Mouse (Mus musculus): ENCODE data around the gene Nanos2. TPM values are rescaled to one million over a fixed set of nuclear protein-coding genes. Genes with fewer than 3 reads are reported as not detected.

The Nanos2 gene
- polyA plus RNA-seq (2015; fragmentation: Nextera tagmentation; extraction: Ambion mirVana), result not detected in 2 replicates

DNA sequence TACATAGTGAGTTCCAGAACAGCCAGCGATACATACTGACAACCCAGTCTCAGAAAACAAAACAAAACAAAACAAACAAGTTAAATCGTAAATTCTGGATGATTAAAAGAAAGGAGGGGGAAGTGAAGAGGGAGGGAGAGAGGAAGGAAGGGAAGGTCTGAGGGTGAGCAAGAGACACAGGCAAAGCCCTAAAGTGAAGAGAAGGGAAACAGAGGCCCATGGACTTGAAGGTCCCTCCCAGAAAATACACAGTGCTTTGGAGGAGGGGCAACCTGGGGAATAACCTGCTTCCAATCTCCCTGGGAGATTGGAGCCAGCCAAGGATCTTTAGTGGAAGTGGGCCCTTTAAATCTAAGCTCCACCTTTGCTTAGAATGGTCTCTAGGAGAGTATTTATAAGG lies at the start of gene Nanos2:
Nanos2 (plus strand) TSS at position 301 of the 400 bp plus-strand sequence.
- Histone ChIP-seq H3K4me3 (no peak within 1 kb of the TSS), H3K4me1 (peaks cover 20% of the 10 kb centered on the region), H3K4me2 (no peak within 1 kb of the TSS), H3K36me3 (no peaks in the 10 kb centered on the region), H3K27ac (no peak within 1 kb of the TSS), H3K9ac (no peak within 1 kb of the TSS), H3K27me3 (peaks cover 18% of the 10 kb centered on the region), H3K9me3 (no peaks in the 10 kb centered on the region)
- no peak for ATAC-seq (ENCODE audit: borderline replicate concordance, extremely low read depth, low FRiP score, low TSS enrichment)
- WGBS, result 51% methylated on average over 2 of the region's 2 CpGs

DNA sequence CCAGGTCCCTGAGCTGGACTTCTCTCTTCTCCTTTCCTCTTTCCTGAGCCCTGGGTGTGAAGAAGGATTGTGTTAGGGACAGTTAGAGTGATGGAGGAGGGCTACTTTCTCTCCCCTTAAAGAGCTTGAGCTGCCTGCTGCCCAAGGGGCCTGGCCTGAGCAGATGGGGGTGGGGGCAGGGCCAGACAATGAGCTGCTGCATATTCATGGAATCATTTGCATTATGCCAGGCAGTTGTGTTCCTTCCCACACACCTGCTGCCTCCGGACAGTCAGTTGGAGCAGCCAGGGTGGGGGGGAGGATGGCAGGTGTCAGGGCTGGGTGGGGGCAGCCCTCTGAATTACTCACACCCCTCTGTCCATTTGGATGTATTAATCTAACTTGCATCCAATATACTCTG lies 44.8 kb upstream of the Nanos2 start:
- Histone ChIP-seq H3K4me3 (no peak overlapping the region), H3K36me3 (no peaks in the 10 kb centered on the region), H3K9me3 (no peaks in the 10 kb centered on the region), H3K27me3 (no peaks in the 10 kb centered on the region), H3K4me1 (no peaks in the 10 kb centered on the region), H3K4me2 (no peak overlapping the region), H3K9ac (no peak overlapping the region), H3K27ac (no peak overlapping the region)
- no peak for ATAC-seq (ENCODE audit: borderline replicate concordance, extremely low read depth, low FRiP score, low TSS enrichment)
- 29% methylated on average over 1 of the region's 1 CpGs for WGBS

DNA sequence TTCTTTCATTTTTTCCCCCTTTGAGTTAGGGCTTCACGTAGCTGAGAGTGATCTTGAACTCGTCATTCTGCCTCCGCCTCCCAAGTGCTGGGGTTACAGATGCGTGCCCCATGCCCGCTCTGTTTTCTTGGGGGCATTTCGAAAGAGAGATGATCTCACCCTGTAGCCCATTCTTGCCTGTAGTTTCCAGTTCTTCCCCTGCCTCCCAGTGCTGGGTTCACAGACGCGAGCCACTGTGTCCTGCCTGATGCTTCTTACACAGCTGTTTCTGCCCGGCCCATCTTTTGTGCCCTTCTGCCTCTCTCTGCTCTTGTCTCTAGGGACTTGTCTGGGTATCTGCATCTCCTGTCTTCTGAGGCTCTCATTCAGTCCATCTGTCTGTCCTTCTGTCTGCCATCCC lies 44.4 kb upstream of the Nanos2 start:
- no peaks in the 10 kb centered on the region for H3K4me1 ChIP-seq
- H3K36me3 ChIP-seq, result no peaks in the 10 kb centered on the region
- H3K27ac ChIP-seq, result no peak overlapping the region
- no peak overlapping the region for H3K4me3 ChIP-seq
- no peak for ATAC-seq (ENCODE audit: borderline replicate concordance, extremely low read depth, low FRiP score, low TSS enrichment)
- H3K9ac ChIP-seq, result no peak overlapping the region
- H3K4me2 ChIP-seq, result no peak overlapping the region
- no peaks in the 10 kb centered on the region for H3K9me3 ChIP-seq
- 60% methylated on average over 9 of the region's 9 CpGs for WGBS
- no peaks in the 10 kb centered on the region for H3K27me3 ChIP-seq

GRCm38 (mm10) chr7:18948151-18948550 lies 39.0 kb upstream of the Nanos2 start:
- no peak overlapping the region for H3K4me3 ChIP-seq
- no peak overlapping the region for H3K9ac ChIP-seq
- no peaks in the 10 kb centered on the region for H3K27me3 ChIP-seq
- peak overlapping the region; percentile 26; the same call in 1 of the 2 replicates for H3K27ac ChIP-seq
- no peaks in the 10 kb centered on the region for H3K9me3 ChIP-seq
- ATAC-seq (ENCODE audit: borderline replicate concordance, extremely low read depth, low FRiP score, low TSS enrichment), result peak; percentile 55
- no peaks in the 10 kb centered on the region for H3K36me3 ChIP-seq
- 54% methylated on average over 6 of the region's 6 CpGs for WGBS
- H3K4me1 ChIP-seq, result 0 out of 2 replicates have a peak, but pooled peaks cover 6% of the 10 kb centered on the region
- H3K4me2 ChIP-seq, result no peak overlapping the region

GRCm38 (mm10) chr7:18949781-18950522 lies 37.2 kb upstream of the Nanos2 start:
- no peaks in the 10 kb centered on the region for H3K9me3 ChIP-seq
- no peak overlapping the region for H3K9ac ChIP-seq
- no peak overlapping the region for H3K27ac ChIP-seq
- no peak overlapping the region for H3K4me3 ChIP-seq
- H3K4me2 ChIP-seq, result no peak overlapping the region
- ATAC-seq (ENCODE audit: borderline replicate concordance, extremely low read depth, low FRiP score, low TSS enrichment), result no peak
- H3K4me1 ChIP-seq, result 0 out of 2 replicates have a peak, but pooled peaks cover 6% of the 10 kb centered on the region
- no peaks in the 10 kb centered on the region for H3K36me3 ChIP-seq
- 27% methylated on average over 12 of the region's 12 CpGs for WGBS
- H3K27me3 ChIP-seq, result no peaks in the 10 kb centered on the region

- H3K9me3 ChIP-seq, result no peaks in the 10 kb centered on the region
- H3K4me2 ChIP-seq, result no peak overlapping the region
- no peak overlapping the region for H3K27ac ChIP-seq
- WGBS, result 25% methylated on average over 18 of the region's 18 CpGs
- ATAC-seq (ENCODE audit: borderline replicate concordance, extremely low read depth, low FRiP score, low TSS enrichment), result no peak
- no peaks in the 10 kb centered on the region for H3K36me3 ChIP-seq
- no peak overlapping the region for H3K4me3 ChIP-seq
- H3K27me3 ChIP-seq, result no peaks in the 10 kb centered on the region; the same call in 1 of the 2 replicates
- 0 out of 2 replicates have a peak, but pooled peaks cover 6% of the 10 kb centered on the region for H3K4me1 ChIP-seq
- no peak overlapping the region for H3K9ac ChIP-seq
Measured at GRCm38 (mm10) chr7:18950523-18951315, 36.5 kb upstream of the Nanos2 start.

DNA sequence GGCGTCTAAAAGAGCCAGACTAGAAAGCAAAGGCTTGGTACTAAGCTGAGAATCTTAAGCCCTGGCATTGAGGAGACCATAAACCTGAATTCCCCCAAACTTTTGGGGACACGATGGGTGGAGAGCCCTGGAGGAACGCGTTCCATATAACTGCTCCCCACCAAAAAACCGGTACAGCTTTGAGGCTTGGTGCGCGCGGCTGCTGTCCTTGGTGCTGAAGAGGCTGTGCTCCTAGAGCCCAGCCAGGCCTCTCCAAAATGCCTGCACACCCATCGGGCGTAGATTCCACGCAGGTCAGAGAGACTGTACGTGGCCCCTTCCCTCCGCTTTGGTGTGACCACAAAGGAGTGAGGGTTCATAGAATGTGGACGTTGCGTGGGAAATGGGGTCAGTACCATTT lies 35.8 kb upstream of the Nanos2 start:
- Histone ChIP-seq H3K9me3 (no peaks in the 10 kb centered on the region), H3K27me3 (no peaks in the 10 kb centered on the region; the same call in 1 of the 2 replicates), H3K27ac (no peak overlapping the region), H3K4me2 (no peak overlapping the region), H3K9ac (no peak overlapping the region), H3K4me3 (no peak overlapping the region), H3K4me1 (0 out of 2 replicates have a peak, but pooled peaks cover 6% of the 10 kb centered on the region), H3K36me3 (no peaks in the 10 kb centered on the region)
- 20% methylated on average over 15 of the region's 15 CpGs for WGBS
- no peak for ATAC-seq (ENCODE audit: borderline replicate concordance, extremely low read depth, low FRiP score, low TSS enrichment)

DNA sequence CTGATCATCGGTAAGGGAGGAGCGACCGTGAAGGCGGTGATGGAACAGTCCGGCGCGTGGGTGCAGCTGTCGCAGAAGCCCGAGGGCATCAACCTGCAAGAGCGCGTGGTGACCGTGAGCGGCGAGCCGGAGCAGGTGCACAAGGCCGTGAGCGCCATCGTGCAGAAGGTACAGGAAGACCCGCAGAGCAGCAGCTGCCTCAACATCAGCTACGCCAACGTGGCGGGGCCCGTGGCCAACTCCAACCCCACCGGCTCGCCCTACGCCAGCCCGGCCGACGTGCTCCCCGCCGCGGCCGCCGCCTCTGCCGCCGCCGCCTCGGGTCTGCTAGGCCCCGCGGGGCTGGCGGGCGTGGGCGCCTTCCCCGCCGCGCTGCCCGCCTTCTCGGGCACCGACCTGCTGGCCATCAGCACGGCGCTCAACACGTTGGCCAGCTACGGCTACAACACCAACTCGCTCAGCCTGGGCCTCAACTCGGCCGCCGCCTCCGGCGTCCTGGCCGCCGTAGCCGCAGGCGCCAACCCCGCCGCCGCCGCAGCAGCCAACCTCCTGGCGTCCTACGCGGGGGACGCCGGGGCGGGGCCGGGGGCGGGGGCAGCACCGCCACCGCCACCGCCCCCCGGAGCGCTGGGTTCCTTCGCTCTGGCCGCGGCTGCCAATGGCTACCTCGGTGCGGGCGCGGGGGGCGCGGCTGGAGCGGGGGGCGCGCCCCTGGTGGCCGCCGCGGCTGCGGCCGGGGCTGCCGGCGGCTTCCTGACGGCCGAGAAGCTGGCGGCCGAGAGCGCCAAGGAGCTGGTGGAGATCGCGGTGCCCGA lies 29.4 kb upstream of the Nanos2 start:
- H3K4me2 ChIP-seq, result peak overlapping the region; percentile 93
- 1% methylated on average over 94 of the region's 107 CpGs for WGBS
- H3K9me3 ChIP-seq, result no peaks in the 10 kb centered on the region
- no peaks in the 10 kb centered on the region for H3K36me3 ChIP-seq
- H3K4me1 ChIP-seq, result peaks cover 21% of the 10 kb centered on the region
- H3K27me3 ChIP-seq, result peaks cover 53% of the 10 kb centered on the region
- H3K4me3 ChIP-seq, result peak overlapping the region; percentile 54
- peak; percentile 87 for ATAC-seq (ENCODE audit: borderline replicate concordance, extremely low read depth, low FRiP score, low TSS enrichment)
- peak overlapping the region; percentile 56 for H3K9ac ChIP-seq
- H3K27ac ChIP-seq, result peak overlapping the region; percentile 56

DNA sequence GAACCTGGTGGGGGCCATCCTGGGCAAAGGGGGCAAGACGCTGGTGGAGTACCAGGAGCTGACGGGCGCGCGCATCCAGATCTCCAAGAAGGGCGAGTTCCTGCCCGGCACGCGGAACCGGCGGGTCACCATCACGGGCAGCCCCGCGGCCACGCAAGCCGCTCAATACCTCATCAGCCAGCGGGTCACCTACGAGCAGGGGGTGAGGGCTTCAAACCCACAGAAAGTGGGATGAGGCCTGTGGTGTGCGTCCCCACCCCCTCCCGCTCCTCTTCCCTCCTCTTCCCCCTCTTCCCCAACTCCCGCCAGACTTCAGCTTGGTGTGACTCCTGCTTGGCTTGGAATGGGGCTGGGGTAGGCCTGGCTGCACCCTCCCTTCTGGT lies 28.8 kb upstream of the Nanos2 start:
- peaks cover 24% of the 10 kb centered on the region for H3K4me1 ChIP-seq
- H3K27me3 ChIP-seq, result peaks cover 59% of the 10 kb centered on the region
- no peaks in the 10 kb centered on the region for H3K36me3 ChIP-seq
- H3K27ac ChIP-seq, result peak overlapping the region; percentile 56
- peak overlapping the region; percentile 54 for H3K4me3 ChIP-seq
- no peaks in the 10 kb centered on the region for H3K9me3 ChIP-seq
- H3K9ac ChIP-seq, result peak overlapping the region; percentile 56
- H3K4me2 ChIP-seq, result peak overlapping the region; percentile 93
- WGBS, result 1% methylated on average over 21 of the region's 21 CpGs
- 0 out of 2 replicates have a peak, but pooled peaks have one; percentile 10 for ATAC-seq (ENCODE audit: borderline replicate concordance, extremely low read depth, low FRiP score, low TSS enrichment)

DNA sequence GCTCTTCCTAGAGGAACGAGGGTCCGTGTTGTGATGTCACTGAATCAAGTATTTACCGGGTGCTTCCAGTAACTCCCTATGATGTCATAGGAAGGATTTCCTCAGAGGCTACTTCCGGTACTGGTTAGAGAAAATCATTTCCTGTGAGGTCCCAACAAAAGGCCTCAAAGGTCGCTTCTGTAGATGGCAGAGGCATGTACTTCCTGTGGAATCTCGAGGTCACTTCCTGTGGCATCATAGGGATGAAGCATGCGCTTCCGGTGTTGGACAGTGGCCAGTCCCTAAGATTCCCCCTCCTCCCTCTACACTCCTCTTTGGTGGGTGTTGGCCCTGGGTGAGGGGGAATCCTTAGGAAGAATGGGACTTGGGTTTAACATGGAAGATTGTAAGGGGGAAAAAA lies 27.8 kb upstream of the Nanos2 start:
- Histone ChIP-seq H3K36me3 (no peaks in the 10 kb centered on the region), H3K9ac (no peak overlapping the region), H3K4me1 (peaks cover 33% of the 10 kb centered on the region), H3K4me2 (0 out of 2 replicates have a peak overlapping the region, but pooled peaks have one; percentile 16), H3K4me3 (no peak overlapping the region), H3K27ac (peak overlapping the region; percentile 56), H3K27me3 (peaks cover 70% of the 10 kb centered on the region), H3K9me3 (no peaks in the 10 kb centered on the region)
- WGBS, result 45% methylated on average over 8 of the region's 8 CpGs
- peak; percentile 3; the same call in 1 of the 2 replicates for ATAC-seq (ENCODE audit: borderline replicate concordance, extremely low read depth, low FRiP score, low TSS enrichment)

DNA sequence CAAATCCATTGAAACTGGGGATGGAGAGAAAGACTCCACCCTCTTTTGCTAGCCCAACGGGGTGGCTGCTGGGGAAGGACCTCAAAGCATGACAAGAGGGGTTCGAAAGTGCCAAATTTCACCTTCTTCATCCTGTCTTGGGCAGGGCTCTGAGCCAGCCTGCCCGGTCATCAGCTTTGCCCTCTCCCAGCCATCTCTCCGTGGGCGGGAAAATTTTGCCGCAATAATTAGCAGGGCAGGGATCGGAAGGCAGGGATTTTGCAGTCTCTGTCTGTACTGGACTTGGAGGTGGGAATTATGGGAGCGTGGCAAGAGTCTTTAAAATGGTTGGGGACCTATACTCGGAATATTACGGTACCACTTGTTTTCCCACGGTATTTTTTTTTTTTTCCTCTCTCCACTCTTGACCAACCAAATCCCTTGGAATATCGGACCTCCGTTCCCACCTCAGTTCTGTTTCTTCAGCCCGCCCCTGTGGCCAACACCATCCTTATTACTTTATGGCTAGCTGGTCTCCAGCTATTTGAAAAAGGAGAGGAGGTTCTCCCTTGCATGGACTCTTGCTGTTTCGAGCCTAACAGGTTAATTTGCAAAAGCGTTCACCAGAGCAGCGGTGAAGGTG lies 24.9 kb upstream of the Nanos2 start:
- H3K27me3 ChIP-seq, result peaks cover 88% of the 10 kb centered on the region
- no peak for ATAC-seq (ENCODE audit: borderline replicate concordance, extremely low read depth, low FRiP score, low TSS enrichment)
- H3K9me3 ChIP-seq, result no peaks in the 10 kb centered on the region
- no peak overlapping the region for H3K27ac ChIP-seq
- peaks cover 31% of the 10 kb centered on the region for H3K4me1 ChIP-seq
- peak overlapping the region; percentile 18 for H3K4me2 ChIP-seq
- H3K4me3 ChIP-seq, result 0 out of 2 replicates have a peak overlapping the region, but pooled peaks have one; percentile 7
- no peak overlapping the region for H3K9ac ChIP-seq
- no peaks in the 10 kb centered on the region for H3K36me3 ChIP-seq
- 2% methylated on average over 17 of the region's 17 CpGs for WGBS

Measured in lung, embryonic 15.5 days (tissue).